Mouse (Mus musculus) neural tube, embryonic 14.5 days (tissue): ENCODE data around the gene Tada2a. TPM values are rescaled to one million over a fixed set of nuclear protein-coding genes. Genes with fewer than 3 reads are reported as not detected.

Source experiments
- ATAC-seq: fragments of 200-750 bp; cut with Nextera tagmentation; 2 replicates; pipeline ENCODE4 v1.8.0; 2017; ENCODE audit warnings: low read depth, mild to moderate bottlenecking, moderate TSS enrichment, moderate library complexity
- H3K27ac ChIP-seq: fragments of 300-500 bp; sonication (generic); 2 replicates; pipeline ENCODE4 v1.5.1; 2014; ENCODE audit warnings: low read depth, mild to moderate bottlenecking, control low read depth, low read length, moderate library complexity, mixed read lengths
- H3K27me3 ChIP-seq: fragments of 300-500 bp; sonication (generic); 2 replicates; pipeline ENCODE4 v1.6.1; 2014; ENCODE audit warnings: low read length; ENCODE audit not compliant: control insufficient read depth, insufficient read depth
- H3K36me3 ChIP-seq: fragments of 300-500 bp; sonication (generic); 2 replicates; pipeline ENCODE4 v1.6.1; 2014; ENCODE audit warnings: low read length, mixed read lengths; ENCODE audit not compliant: control insufficient read depth, insufficient read depth
- H3K4me1 ChIP-seq: fragments of 300-500 bp; sonication (generic); 2 replicates; pipeline ENCODE4 v1.6.1; 2014; ENCODE audit warnings: low read length; ENCODE audit not compliant: control insufficient read depth, insufficient read depth
- H3K4me2 ChIP-seq: fragments of 300-500 bp; sonication (generic); 2 replicates; pipeline ENCODE4 v1.6.1; 2014; ENCODE audit warnings: mild to moderate bottlenecking, low read depth, low read length, control low read depth
- H3K4me3 ChIP-seq: fragments of 300-500 bp; sonication (generic); 2 replicates; pipeline ENCODE4 v1.5.1; 2014; ENCODE audit warnings: low read depth, low read length, control low read depth, mixed read lengths
- H3K9ac ChIP-seq: fragments of 300-500 bp; sonication (generic); replicated peaks from 2 replicates; pipeline ENCODE4 v1.6.1; 2014; ENCODE audit warnings: low read depth, mild to moderate bottlenecking, control low read depth, low read length, mixed read lengths
- H3K9me3 ChIP-seq: fragments of 300-500 bp; sonication (generic); 2 replicates; pipeline ENCODE4 v1.6.1; 2016; ENCODE audit warnings: low read length; ENCODE audit not compliant: control insufficient read depth
- WGBS: fragments of 180-500 bp; shearing (Covaris S2); extraction: QIAGEN DNeasy Blood & Tissue Kit; methylation state at CpG from one replicate; pipeline ENCODE4 v1.1.7; 2014; 5-methylcytosine and 5-hydroxymethylcytosine counted together
- polyA plus RNA-seq: library from polyadenylated mRNA; unstranded; fragments of >200 nt; fragmentation: Nextera tagmentation; extraction: Ambion mirVana; gene quantifications from 2 replicates; pipeline ENCODE4 v1.2.1, GENCODE M21; 2014

Tada2a gene
- polyA plus RNA-seq, 1 experiment from 2014 or later = 28.4 TPM

DNA sequence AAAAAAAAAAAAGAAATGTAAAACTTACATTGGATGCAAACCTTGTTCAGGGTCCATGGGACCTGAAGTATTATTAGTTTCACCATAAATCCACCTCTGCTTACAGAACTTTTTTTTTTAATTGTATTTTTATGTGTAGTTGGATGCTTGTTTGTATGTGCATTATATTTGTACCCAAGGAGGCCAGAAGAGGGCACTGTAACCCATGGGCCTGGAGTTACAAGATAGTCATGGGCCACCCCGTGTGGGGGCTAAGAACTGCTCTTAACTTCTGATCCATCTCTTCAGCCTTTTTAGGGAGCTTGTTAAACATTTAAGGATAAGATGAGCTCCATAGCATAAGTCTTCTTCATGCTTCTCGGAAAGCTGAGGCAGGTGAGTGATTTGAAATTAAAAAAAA lies 21.5 kb upstream of the Tada2a start:
- WGBS = 78% methylated on average over 2 of the region's 2 CpGs
- Histone ChIP-seq H3K27ac (no peak overlapping the region), H3K4me1 (no peaks in the 10 kb centered on the region)

DNA sequence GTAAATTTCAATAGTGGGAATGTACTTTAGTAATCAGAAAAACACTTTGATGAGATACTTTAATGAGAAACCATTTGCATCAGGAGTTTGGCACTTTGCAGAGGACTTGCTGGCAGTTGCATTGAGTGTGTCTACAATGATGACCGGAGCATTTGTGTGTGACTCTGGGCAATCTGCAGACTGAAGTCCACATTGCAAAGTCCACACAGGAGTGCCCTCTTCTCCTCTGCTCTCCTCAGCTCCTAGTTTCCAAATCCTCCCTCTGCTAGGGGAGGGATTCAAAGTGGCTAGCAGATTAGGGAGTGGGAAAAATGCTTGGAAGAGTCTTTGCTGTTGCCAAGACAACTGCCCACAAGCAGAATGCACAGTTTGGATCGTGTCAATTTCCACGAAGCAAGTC lies 16.7 kb upstream of the Tada2a start:
- 54% methylated on average over 3 of the region's 3 CpGs for WGBS
- Histone ChIP-seq H3K27me3 (no peaks in the 10 kb centered on the region), H3K4me3 (no peak overlapping the region), H3K9me3 (no peaks in the 10 kb centered on the region), H3K9ac (no peak overlapping the region), H3K4me2 (no peak overlapping the region), H3K27ac (no peak overlapping the region), H3K36me3 (no peaks in the 10 kb centered on the region), H3K4me1 (no peaks in the 10 kb centered on the region)
- ATAC-seq = no peak

More for the DNA sequence above, 21.5 kb upstream of the Tada2a start:
- Histone ChIP-seq H3K9me3 (no peaks in the 10 kb centered on the region), H3K36me3 (no peaks in the 10 kb centered on the region), H3K4me2 (no peak overlapping the region), H3K4me3 (no peak overlapping the region), H3K9ac (no peak overlapping the region), H3K27me3 (no peaks in the 10 kb centered on the region)
- no peak for ATAC-seq

DNA sequence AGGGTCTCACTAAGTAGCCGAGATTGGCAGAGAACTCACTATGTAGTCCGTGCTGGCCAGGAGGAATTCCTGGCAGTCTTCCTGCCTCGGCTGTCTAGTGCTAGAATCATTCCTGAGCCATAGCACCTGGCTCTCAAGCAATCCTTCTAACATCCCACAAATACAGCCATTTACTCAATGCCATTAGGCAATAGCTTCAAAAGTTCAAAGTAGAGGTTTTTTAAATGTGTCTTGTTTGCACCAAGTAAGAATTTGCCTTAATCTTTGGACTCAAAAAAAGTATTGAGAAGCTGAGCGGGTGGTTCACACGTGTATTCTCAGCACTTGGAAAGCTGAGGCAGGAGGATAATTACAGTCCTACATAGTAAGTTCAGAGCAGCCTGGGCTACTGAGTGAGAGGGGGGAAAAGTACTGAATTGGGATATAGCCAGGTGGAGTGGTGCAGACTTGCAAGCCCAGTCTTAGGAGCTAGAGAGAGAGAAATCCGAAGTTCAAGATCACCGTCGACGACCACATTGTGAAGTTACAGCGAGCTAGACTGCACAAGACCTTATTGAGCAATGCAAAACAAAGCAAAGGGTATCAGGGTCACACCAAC lies 15.9 kb upstream of the Tada2a start:
- Histone ChIP-seq H3K27me3 (no peaks in the 10 kb centered on the region), H3K4me3 (no peak overlapping the region), H3K4me1 (no peaks in the 10 kb centered on the region), H3K9me3 (no peaks in the 10 kb centered on the region), H3K9ac (no peak overlapping the region), H3K4me2 (no peak overlapping the region), H3K27ac (no peak overlapping the region), H3K36me3 (no peaks in the 10 kb centered on the region)
- ATAC-seq = no peak
- 72% methylated on average over 10 of the region's 10 CpGs for WGBS

DNA sequence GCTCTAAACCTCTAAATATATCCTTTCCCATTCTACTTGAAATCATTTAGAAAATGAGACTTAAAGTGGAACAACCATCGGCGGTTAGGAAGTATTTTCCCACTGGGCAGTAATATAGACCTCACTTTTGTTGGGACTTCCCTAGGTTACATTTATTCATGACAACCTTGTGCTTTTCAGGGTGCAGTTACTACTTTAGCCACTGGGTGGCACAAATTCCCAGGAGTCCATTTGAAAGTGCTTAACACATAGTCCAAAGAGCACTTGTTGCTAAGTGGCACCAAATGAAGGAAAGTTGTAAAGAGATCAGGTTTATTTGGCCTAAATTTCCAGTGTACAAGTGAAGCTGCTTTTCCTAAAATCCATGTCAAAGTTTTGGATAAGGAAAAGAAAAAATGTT lies 12.4 kb upstream of the Tada2a start:
- 45% methylated on average over 2 of the region's 2 CpGs for WGBS
- H3K4me1 ChIP-seq = no peaks in the 10 kb centered on the region
- ATAC-seq = no peak
- H3K9me3 ChIP-seq = no peaks in the 10 kb centered on the region
- H3K36me3 ChIP-seq = no peaks in the 10 kb centered on the region
- no peak overlapping the region for H3K4me2 ChIP-seq
- H3K4me3 ChIP-seq = no peak overlapping the region
- no peak overlapping the region for H3K9ac ChIP-seq
- no peaks in the 10 kb centered on the region for H3K27me3 ChIP-seq
- H3K27ac ChIP-seq = no peak overlapping the region

DNA sequence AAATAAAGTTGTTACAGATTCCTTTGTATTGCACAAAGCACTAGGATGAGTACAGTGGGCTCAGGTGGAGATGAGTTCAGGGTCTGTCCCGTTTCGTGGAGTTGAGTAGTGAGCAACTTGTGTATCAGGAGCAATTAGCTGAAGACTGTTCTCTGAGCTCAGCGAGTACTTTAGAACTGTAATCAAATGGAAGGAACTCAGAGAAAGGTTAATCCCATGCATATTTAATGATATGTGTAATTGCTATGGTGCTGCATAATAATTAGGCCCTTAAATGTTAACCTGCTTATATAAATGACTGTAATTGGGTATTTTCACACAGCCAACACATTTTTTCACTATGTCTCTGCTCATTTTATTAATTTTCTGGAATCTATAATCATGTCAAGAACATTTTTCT lies 7.1 kb upstream of the Tada2a start:
- Histone ChIP-seq H3K9ac (no peak overlapping the region), H3K9me3 (no peaks in the 10 kb centered on the region), H3K36me3 (no peaks in the 10 kb centered on the region), H3K27ac (no peak overlapping the region), H3K4me2 (no peak overlapping the region), H3K4me1 (no peaks in the 10 kb centered on the region), H3K4me3 (no peak overlapping the region), H3K27me3 (no peaks in the 10 kb centered on the region)
- no peak for ATAC-seq
- WGBS = 65% methylated on average over 3 of the region's 3 CpGs

- Histone ChIP-seq H3K9me3 (no peaks in the 10 kb centered on the region), H3K4me3 (no peak overlapping the region), H3K27me3 (no peaks in the 10 kb centered on the region), H3K4me1 (no peaks in the 10 kb centered on the region), H3K4me2 (no peak overlapping the region), H3K36me3 (no peaks in the 10 kb centered on the region), H3K27ac (no peak overlapping the region), H3K9ac (no peak overlapping the region)
- 94% methylated on average over 2 of the region's 2 CpGs for WGBS
- no peak for ATAC-seq
Observed at GRCm38 (mm10) chr11:84134331-84134860, 5.0 kb upstream of the Tada2a start.

- Histone ChIP-seq H3K27ac (peak overlapping the region; percentile 66), H3K4me1 (no peaks in the 10 kb centered on the region), H3K27me3 (no peaks in the 10 kb centered on the region), H3K4me3 (peak overlapping the region; percentile 76), H3K4me2 (peak overlapping the region; percentile 84), H3K9me3 (no peaks in the 10 kb centered on the region), H3K9ac (peak overlapping the region; percentile 82), H3K36me3 (peaks cover 20% of the 10 kb centered on the region)
- peak; percentile 49 for ATAC-seq
- WGBS = 3% methylated on average over 11 of the region's 11 CpGs
Observed at GRCm38 (mm10) chr11:84129799-84130185, 392 bp upstream of the Tada2a start.

GRCm38 (mm10) chr11:84127977-84128376 lies 1.4 kb downstream of the Tada2a start:
- 83% methylated on average over 4 of the region's 4 CpGs for WGBS
- no peaks in the 10 kb centered on the region for H3K9me3 ChIP-seq
- no peak overlapping the region for H3K4me2 ChIP-seq
- ATAC-seq = no peak
- no peaks in the 10 kb centered on the region for H3K4me1 ChIP-seq
- H3K27ac ChIP-seq = no peak overlapping the region
- no peak overlapping the region for H3K4me3 ChIP-seq
- peaks cover 21% of the 10 kb centered on the region for H3K36me3 ChIP-seq
- no peak overlapping the region for H3K9ac ChIP-seq
- no peaks in the 10 kb centered on the region for H3K27me3 ChIP-seq

DNA sequence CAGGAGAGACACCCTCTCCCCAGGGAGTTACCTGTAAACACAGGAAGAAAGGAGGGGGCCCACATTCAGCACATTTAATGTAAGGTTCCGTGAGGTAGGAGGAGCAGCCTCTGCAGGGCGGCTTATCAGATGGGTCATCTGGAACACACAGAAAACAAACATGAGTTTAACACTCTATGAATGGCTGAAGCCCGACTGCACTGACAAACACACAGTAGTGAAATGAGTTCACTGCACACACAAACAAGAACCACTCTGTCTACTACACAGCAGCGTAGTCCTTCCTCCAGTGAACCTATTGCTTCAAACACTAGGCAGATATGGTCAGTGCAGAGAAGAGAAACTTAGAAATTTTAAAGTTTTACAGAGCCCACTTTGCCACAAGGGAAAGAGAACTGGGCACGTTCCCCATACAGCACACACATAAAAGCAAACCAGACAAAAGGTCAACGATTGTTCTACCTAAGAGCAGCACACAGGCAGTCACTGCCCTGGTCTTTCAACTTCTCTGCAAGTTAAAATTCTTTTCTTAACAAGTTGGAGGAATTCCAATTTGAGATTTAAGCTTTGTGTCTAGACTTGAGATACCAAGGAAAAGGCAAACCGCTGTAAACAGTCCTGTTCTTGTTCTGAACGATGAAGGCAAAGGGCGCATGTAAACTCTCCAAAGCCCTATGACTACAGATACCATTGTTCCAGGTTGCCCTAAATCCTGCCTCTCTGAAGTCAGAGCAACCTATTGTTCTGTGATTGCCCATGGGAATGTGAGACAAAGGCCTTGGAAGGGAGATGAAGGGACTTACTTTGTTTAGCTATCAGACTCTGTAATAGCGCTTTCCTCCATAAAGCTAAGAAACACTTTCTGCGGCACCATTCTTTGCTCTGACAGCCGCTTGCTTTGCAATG lies 8.1 kb downstream of the Tada2a start:
- Histone ChIP-seq H3K4me1 (no peaks in the 10 kb centered on the region), H3K36me3 (peaks cover 29% of the 10 kb centered on the region), H3K27ac (no peak overlapping the region), H3K4me2 (no peak overlapping the region), H3K9ac (no peak overlapping the region), H3K4me3 (no peak overlapping the region), H3K9me3 (no peaks in the 10 kb centered on the region), H3K27me3 (no peaks in the 10 kb centered on the region)
- ATAC-seq = no peak
- WGBS = 37% methylated on average over 12 of the region's 12 CpGs
